Mouse (Mus musculus): ENCODE results near the gene Ccdc167. TPM values are rescaled to one million over a fixed set of nuclear protein-coding genes. Genes with fewer than 3 reads are reported as not detected.

The Ccdc167 gene
- 13.5 and 17.0 TPM in 2 replicates for polyA plus RNA-seq (2014; fragmentation: Nextera tagmentation; extraction: Ambion mirVana)

- WGBS: 5% methylated on average over 41 of the region's 41 CpGs
- H3K27ac ChIP-seq (ENCODE audit: low read depth, low read length): no peak within 1 kb of the TSS
These were observed at the start of gene Ccdc167 for GRCm38 (mm10) chr17:29716732-29717445. Ccdc167 (minus strand) TSS chr17:29717044.

GRCm38 (mm10) chr17:29765380-29765779, 48.5 kb upstream of the Ccdc167 start:
- no peak for DNase-seq (ENCODE audit: low spot score, missing footprints)
- WGBS: 80% methylated on average over 9 of the region's 9 CpGs
- no peak overlapping the region for H3K9ac ChIP-seq (ENCODE audit: low read length)
- no peak overlapping the region for H3K4me3 ChIP-seq (ENCODE audit: low read depth, low read length)
- H3K9me3 ChIP-seq (ENCODE audit: control insufficient read depth, low read length): no peaks in the 10 kb centered on the region
- no peak for ATAC-seq (ENCODE audit: low FRiP score)
- no peaks in the 10 kb centered on the region for H3K36me3 ChIP-seq (ENCODE audit: control insufficient read depth, insufficient read depth, low read length)
- H3K4me2 ChIP-seq: no peak overlapping the region
- no peaks in the 10 kb centered on the region for H3K4me1 ChIP-seq (ENCODE audit: control insufficient read depth, insufficient read depth, low read length)
- no peak overlapping the region for H3K27ac ChIP-seq (ENCODE audit: low read depth, low read length)
- no peaks in the 10 kb centered on the region for H3K27me3 ChIP-seq (ENCODE audit: control insufficient read depth, insufficient read depth, low read length)

More at GRCm38 (mm10) chr17:29716732-29717445, at the start of gene Ccdc167:
- H3K4me1 ChIP-seq (ENCODE audit: control insufficient read depth, insufficient read depth, low read length): peaks cover 4% of the 10 kb centered on the region; the same call in 1 of the 2 replicates
- ATAC-seq (ENCODE audit: low FRiP score): peak; percentile 97
- H3K36me3 ChIP-seq (ENCODE audit: control insufficient read depth, insufficient read depth, low read length): no peaks in the 10 kb centered on the region
- H3K4me3 ChIP-seq (ENCODE audit: low read depth, low read length): peak within 1 kb of the TSS; percentile 28
- peak within 1 kb of the TSS; percentile 50 for H3K9ac ChIP-seq (ENCODE audit: low read length)
- no peaks in the 10 kb centered on the region for H3K9me3 ChIP-seq (ENCODE audit: control insufficient read depth, low read length)
- H3K4me2 ChIP-seq: peak within 1 kb of the TSS; percentile 47
- peak; percentile 100 for DNase-seq (ENCODE audit: low spot score, missing footprints)
- H3K27me3 ChIP-seq (ENCODE audit: control insufficient read depth, insufficient read depth, low read length): no peaks in the 10 kb centered on the region

GRCm38 (mm10) chr17:29762551-29762950, 45.7 kb upstream of the Ccdc167 start:
- ATAC-seq (ENCODE audit: low FRiP score) (no peak), DNase-seq (ENCODE audit: low spot score, missing footprints) (peak; percentile 93)
- no peak overlapping the region for H3K4me2 ChIP-seq
- H3K27ac ChIP-seq (ENCODE audit: low read depth, low read length): no peak overlapping the region
- no peaks in the 10 kb centered on the region for H3K9me3 ChIP-seq (ENCODE audit: control insufficient read depth, low read length)
- WGBS: 67% methylated on average over 8 of the region's 8 CpGs
- no peaks in the 10 kb centered on the region for H3K4me1 ChIP-seq (ENCODE audit: control insufficient read depth, insufficient read depth, low read length)
- H3K9ac ChIP-seq (ENCODE audit: low read length): no peak overlapping the region
- no peak overlapping the region for H3K4me3 ChIP-seq (ENCODE audit: low read depth, low read length)
- no peaks in the 10 kb centered on the region for H3K36me3 ChIP-seq (ENCODE audit: control insufficient read depth, insufficient read depth, low read length)
- no peaks in the 10 kb centered on the region for H3K27me3 ChIP-seq (ENCODE audit: control insufficient read depth, insufficient read depth, low read length)

- no peak overlapping the region for H3K4me2 ChIP-seq
- no peaks in the 10 kb centered on the region for H3K4me1 ChIP-seq (ENCODE audit: control insufficient read depth, insufficient read depth, low read length)
- no peaks in the 10 kb centered on the region for H3K27me3 ChIP-seq (ENCODE audit: control insufficient read depth, insufficient read depth, low read length)
- no peak overlapping the region for H3K27ac ChIP-seq (ENCODE audit: low read depth, low read length)
- H3K9me3 ChIP-seq (ENCODE audit: control insufficient read depth, low read length): no peaks in the 10 kb centered on the region
- DNase-seq (ENCODE audit: low spot score, missing footprints): no peak
- WGBS: 79% methylated on average over 9 of the region's 9 CpGs
- no peak overlapping the region for H3K9ac ChIP-seq (ENCODE audit: low read length)
- no peaks in the 10 kb centered on the region for H3K36me3 ChIP-seq (ENCODE audit: control insufficient read depth, insufficient read depth, low read length)
- no peak for ATAC-seq (ENCODE audit: low FRiP score)
- H3K4me3 ChIP-seq (ENCODE audit: low read depth, low read length): no peak overlapping the region
These were observed 45.1 kb upstream of the Ccdc167 start for GRCm38 (mm10) chr17:29761938-29762337.

GRCm38 (mm10) chr17:29760404-29761375, 43.8 kb upstream of the Ccdc167 start:
- no peak for DNase-seq (ENCODE audit: low spot score, missing footprints)
- H3K36me3 ChIP-seq (ENCODE audit: control insufficient read depth, insufficient read depth, low read length): no peaks in the 10 kb centered on the region
- ATAC-seq (ENCODE audit: low FRiP score): no peak

GRCm38 (mm10) chr17:29759963-29760362, 43.1 kb upstream of the Ccdc167 start:
- Histone ChIP-seq H3K27me3 (ENCODE audit: control insufficient read depth, insufficient read depth, low read length) (no peaks in the 10 kb centered on the region), H3K36me3 (ENCODE audit: control insufficient read depth, insufficient read depth, low read length) (no peaks in the 10 kb centered on the region), H3K27ac (ENCODE audit: low read depth, low read length) (no peak overlapping the region), H3K4me2 (no peak overlapping the region), H3K9ac (ENCODE audit: low read length) (no peak overlapping the region), H3K9me3 (ENCODE audit: control insufficient read depth, low read length) (no peaks in the 10 kb centered on the region), H3K4me3 (ENCODE audit: low read depth, low read length) (no peak overlapping the region), H3K4me1 (ENCODE audit: control insufficient read depth, insufficient read depth, low read length) (no peaks in the 10 kb centered on the region)
- WGBS: 83% methylated on average over 19 of the region's 19 CpGs
- DNase-seq (ENCODE audit: low spot score, missing footprints) (no peak), ATAC-seq (ENCODE audit: low FRiP score) (no peak)

More at GRCm38 (mm10) chr17:29760404-29761375, 43.8 kb upstream of the Ccdc167 start:
- WGBS: 83% methylated on average over 18 of the region's 21 CpGs
- Histone ChIP-seq H3K27ac (ENCODE audit: low read depth, low read length) (no peak overlapping the region), H3K9ac (ENCODE audit: low read length) (no peak overlapping the region), H3K9me3 (ENCODE audit: control insufficient read depth, low read length) (no peaks in the 10 kb centered on the region), H3K27me3 (ENCODE audit: control insufficient read depth, insufficient read depth, low read length) (no peaks in the 10 kb centered on the region), H3K4me1 (ENCODE audit: control insufficient read depth, insufficient read depth, low read length) (no peaks in the 10 kb centered on the region), H3K4me3 (ENCODE audit: low read depth, low read length) (no peak overlapping the region), H3K4me2 (no peak overlapping the region)

- no peak overlapping the region for H3K4me3 ChIP-seq (ENCODE audit: low read depth, low read length)
- H3K36me3 ChIP-seq (ENCODE audit: control insufficient read depth, insufficient read depth, low read length): no peaks in the 10 kb centered on the region
- H3K9me3 ChIP-seq (ENCODE audit: control insufficient read depth, low read length): no peaks in the 10 kb centered on the region
- WGBS: 91% methylated on average over 10 of the region's 10 CpGs
- no peak overlapping the region for H3K27ac ChIP-seq (ENCODE audit: low read depth, low read length)
- no peaks in the 10 kb centered on the region for H3K4me1 ChIP-seq (ENCODE audit: control insufficient read depth, insufficient read depth, low read length)
- DNase-seq (ENCODE audit: low spot score, missing footprints) (no peak), ATAC-seq (ENCODE audit: low FRiP score) (no peak)
- H3K9ac ChIP-seq (ENCODE audit: low read length): no peak overlapping the region
- H3K27me3 ChIP-seq (ENCODE audit: control insufficient read depth, insufficient read depth, low read length): no peaks in the 10 kb centered on the region
- no peak overlapping the region for H3K4me2 ChIP-seq
These were observed 39.5 kb upstream of the Ccdc167 start for GRCm38 (mm10) chr17:29756381-29756780.

GRCm38 (mm10) chr17:29754510-29754909, 37.7 kb upstream of the Ccdc167 start:
- Histone ChIP-seq H3K27ac (ENCODE audit: low read depth, low read length) (no peak overlapping the region), H3K9ac (ENCODE audit: low read length) (no peak overlapping the region), H3K27me3 (ENCODE audit: control insufficient read depth, insufficient read depth, low read length) (no peaks in the 10 kb centered on the region), H3K4me2 (no peak overlapping the region), H3K9me3 (ENCODE audit: control insufficient read depth, low read length) (no peaks in the 10 kb centered on the region), H3K4me1 (ENCODE audit: control insufficient read depth, insufficient read depth, low read length) (no peaks in the 10 kb centered on the region), H3K36me3 (ENCODE audit: control insufficient read depth, insufficient read depth, low read length) (no peaks in the 10 kb centered on the region), H3K4me3 (ENCODE audit: low read depth, low read length) (no peak overlapping the region)
- ATAC-seq (ENCODE audit: low FRiP score) (no peak), DNase-seq (ENCODE audit: low spot score, missing footprints) (no peak)
- 57% methylated on average over 4 of the region's 4 CpGs for WGBS

- no peak for ATAC-seq (ENCODE audit: low FRiP score)
- H3K36me3 ChIP-seq (ENCODE audit: control insufficient read depth, insufficient read depth, low read length): no peaks in the 10 kb centered on the region
- no peaks in the 10 kb centered on the region for H3K27me3 ChIP-seq (ENCODE audit: control insufficient read depth, insufficient read depth, low read length)
- no peak for DNase-seq (ENCODE audit: low spot score, missing footprints)
- H3K27ac ChIP-seq (ENCODE audit: low read depth, low read length): no peak overlapping the region
- H3K9ac ChIP-seq (ENCODE audit: low read length): no peak overlapping the region
- no peaks in the 10 kb centered on the region; the same call in 1 of the 2 replicates for H3K4me1 ChIP-seq (ENCODE audit: control insufficient read depth, insufficient read depth, low read length)
- WGBS: 63% methylated on average over 6 of the region's 6 CpGs
- H3K4me3 ChIP-seq (ENCODE audit: low read depth, low read length): no peak overlapping the region
- H3K9me3 ChIP-seq (ENCODE audit: control insufficient read depth, low read length): no peaks in the 10 kb centered on the region
- no peak overlapping the region for H3K4me2 ChIP-seq
These were observed 30.6 kb upstream of the Ccdc167 start for GRCm38 (mm10) chr17:29747466-29747865.

Data from midbrain, embryonic 11.5 days (tissue).